Mouse (Mus musculus): ENCODE measurements at regions not wholly inside any gene's neighbourhood (a gene's known extent, or its start where the extent isn't known, plus 50 kb on each side); places are given as distances from the start of the nearest gene placed in this dataset.
A peak's percentile ranks its signal among the peaks of the same experiment; 100 is the strongest.

DNA sequence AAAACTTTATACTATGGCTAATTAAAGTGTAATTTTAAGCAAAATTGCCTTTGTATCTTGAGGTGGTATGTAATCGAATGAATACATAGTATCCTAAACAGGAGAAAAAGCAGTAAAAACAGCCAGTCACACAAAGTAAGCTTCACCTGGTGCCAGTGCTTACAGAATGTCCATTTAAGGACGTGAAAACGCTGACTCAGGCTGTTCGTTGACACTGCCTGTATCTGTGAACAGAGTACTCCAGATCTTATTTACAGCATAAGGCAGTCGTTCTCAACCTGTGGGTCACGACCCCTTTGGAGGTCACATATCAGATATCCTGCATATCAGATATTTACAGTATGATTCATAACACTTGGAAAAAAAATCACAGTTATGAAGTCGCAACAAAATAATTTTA lies 194.8 kb downstream of the Wdr20rt start:
- no peak for DNase-seq (ENCODE audit: low spot score in 2 of 2)

DNA sequence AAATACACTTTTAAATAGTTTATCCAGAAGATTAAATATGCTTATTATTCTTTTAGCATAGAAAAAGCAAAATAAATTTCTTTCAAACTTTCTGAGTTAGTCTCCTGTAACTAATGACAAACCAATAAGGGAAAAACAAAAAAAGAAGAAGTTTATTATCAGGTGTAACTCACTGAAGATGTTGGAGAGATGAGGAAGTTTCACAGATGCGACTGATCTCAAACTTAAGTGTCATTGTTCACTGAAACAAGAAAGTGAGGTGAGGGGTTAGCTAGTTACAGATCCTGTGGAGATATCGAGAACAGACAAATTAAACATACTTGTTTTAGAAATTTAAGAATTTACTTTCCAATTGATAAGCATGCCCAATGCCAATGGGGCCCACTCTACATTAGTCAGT lies 199.2 kb downstream of the Wdr20rt start:
- no peak for DNase-seq (ENCODE audit: low spot score in 2 of 2)

DNA sequence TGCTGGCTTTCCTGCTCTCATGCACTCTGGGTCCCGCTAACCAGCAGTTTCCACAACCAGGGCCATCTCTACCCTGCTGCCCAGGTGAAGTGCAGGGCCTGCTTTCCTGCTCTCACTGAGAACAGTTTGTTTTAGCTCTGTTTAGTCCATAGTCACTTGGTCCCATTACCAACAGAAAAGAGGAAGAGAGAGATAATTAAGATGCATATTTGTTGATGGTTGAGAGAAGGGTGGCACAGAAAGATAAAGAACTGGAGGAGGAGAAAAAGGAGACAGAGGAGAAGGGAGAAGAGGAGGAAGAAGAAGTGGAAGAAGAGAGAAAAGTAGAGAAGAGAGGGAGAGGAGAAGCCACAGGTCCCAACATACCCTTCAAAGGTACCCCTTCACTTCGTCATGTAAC lies 200.1 kb downstream of the Wdr20rt start:
- no peak for DNase-seq (ENCODE audit: low spot score in 2 of 2)

DNA sequence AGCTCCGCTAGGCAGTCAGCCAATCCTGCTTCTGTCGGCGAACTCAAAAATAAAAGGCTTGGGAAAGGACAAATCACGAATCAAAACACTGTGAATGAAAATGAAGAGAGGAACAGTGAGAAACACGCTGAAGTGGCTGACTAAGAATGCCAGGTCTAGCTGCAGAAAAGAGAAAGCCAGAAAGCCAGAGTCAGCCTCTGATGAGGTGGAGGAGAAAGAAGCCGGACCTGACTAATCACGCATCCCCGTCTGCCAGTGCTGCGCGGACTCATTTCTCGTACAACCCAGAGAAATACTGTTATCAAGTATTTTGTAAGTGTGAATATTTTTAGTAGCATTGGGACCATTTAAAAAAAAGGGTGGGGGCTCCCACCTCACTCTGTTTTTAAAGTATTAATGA lies 201.6 kb downstream of the Wdr20rt start:
- no peak for DNase-seq (ENCODE audit: low spot score in 2 of 2)

DNA sequence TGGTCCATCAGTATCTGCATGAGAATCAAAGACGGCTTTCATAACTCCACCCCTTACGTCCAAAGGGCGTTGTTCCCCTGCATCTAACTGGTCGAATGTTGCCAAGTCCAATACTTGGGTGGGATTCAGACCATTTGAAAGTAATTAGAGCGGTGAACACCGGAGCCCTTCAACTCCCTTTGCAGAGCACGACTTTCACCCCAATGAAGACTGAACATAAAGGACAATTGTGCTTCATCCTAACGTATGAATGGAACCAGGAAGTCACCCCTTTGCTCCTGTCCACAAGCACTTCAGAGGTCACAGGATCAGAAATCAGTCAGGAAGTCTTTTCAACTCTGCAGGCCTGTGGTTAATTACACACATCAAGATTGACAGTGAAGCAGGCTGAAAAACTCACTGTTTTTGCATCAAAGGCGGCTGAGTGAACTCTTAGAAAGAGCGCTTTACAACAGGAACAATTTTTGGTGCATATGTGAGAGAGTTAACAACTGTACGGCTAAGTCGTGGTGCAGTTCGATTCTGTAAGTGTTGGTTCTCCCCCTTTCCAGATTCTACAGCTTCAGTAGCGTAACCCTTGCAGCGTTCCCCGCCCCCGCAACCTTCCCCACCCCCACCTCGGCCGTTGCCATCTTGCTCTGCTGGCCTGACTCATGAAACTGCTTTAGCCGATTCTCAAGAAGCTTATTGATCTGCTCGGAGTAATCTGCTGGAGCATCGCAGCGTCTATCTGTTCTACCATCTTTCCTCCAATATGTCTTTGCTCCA lies 203.1 kb downstream of the Wdr20rt start:
- no peak for DNase-seq (ENCODE audit: low spot score in 2 of 2)

DNA sequence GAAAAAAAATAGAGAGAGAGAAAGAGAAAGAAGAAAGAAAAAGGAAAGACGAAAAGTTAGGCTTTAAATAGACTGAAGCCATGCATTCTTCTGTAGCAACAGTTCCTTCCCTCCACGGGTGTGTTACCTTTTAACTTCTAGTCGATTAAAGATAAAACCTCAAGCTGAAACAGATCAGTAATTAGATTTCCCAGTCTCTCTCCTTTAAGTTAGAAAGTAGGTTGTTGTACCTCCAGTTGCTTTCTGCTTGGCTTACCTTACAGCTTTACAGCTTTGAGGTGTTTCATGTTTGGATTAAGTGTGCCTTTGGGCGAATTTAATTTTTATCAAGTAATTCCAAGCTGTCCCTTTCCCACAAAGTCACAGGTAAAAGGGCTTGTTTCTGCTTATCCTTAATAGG lies 225.5 kb downstream of the Wdr20rt start:
- no peak for DNase-seq (ENCODE audit: low spot score in 2 of 2)

DNA sequence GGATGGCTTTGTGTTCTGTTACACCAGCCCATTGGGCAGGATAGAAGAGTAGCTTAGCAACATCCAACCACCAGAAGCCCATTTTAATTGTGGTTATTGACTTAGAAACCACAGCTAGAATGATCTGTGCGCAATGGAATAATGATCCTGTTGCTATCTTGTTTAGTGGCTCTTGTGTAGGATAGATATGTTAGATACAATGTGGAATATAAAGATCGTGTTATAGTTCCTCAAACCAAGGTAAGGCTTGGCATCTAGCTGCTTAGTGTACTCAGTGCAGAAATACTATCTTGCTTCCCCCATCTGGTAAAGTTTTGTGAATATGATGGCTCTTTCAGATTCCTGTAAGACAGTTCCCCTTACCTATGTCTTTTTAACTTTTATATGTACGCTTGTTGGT lies 230.4 kb downstream of the Wdr20rt start:
- DNase-seq (ENCODE audit: low spot score in 2 of 2) = no peak

DNA sequence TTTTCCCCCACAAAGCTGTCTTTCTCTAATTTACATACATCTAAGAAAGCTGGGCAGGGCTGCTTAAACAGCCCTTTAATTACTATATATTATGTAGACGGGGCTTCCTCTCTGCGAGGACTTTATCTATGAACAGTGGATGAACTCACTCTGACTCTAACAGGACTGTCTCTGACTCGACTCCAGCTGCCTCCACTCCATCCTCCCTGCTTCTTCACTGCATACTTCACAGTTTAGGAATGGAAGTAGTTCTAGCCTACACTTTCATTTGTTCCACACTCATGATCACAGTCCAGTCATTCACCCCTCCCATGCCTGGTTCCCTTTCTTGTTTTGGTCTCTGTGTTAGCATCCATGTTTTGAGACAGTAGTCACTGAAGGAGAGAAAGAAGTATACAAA lies 231.6 kb downstream of the Wdr20rt start:
- DNase-seq (ENCODE audit: low spot score in 2 of 2) = no peak

DNA sequence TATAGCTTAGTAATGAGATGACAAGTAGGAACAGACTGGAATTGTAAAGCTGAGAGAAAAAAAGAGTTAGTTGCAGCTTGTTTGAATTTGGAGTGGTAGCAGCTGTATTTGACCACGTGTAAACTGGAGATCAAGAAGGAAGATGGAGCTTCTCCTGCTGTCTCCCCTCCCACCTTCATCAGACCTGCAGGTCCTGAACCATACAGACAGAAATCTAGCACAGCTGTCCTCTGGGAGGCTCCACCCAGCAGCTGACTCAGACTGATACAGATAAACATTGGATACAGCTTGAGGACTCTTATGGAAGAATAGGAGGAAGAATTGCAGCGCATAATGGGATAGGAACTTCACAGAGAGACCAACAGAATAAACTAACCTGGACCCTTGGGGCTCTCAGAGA lies 238.9 kb downstream of the Wdr20rt start:
- no peak for DNase-seq (ENCODE audit: low spot score in 2 of 2)

DNA sequence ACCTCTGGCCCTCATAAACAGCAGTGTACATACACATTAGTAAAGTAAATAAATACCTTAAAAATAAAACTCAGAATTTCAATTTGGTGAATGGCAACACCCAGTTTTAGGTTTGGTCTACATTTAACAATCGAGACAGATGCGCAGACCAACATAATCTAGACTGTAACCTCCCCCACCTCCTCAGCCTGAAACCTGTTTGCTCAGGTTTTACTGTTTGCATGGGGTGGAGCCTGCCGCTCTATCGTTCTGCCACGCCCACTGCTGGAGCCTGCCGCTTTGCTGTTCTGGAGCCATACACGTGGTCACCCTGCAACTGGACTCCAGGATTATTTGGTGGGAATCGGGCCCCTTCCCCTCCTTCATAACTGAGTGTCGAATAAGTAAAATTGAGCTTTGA lies 253.4 kb downstream of the Wdr20rt start:
- peak in 1 of 2 experiments; percentile 3 for DNase-seq (ENCODE audit: low spot score in 2 of 2)

DNA sequence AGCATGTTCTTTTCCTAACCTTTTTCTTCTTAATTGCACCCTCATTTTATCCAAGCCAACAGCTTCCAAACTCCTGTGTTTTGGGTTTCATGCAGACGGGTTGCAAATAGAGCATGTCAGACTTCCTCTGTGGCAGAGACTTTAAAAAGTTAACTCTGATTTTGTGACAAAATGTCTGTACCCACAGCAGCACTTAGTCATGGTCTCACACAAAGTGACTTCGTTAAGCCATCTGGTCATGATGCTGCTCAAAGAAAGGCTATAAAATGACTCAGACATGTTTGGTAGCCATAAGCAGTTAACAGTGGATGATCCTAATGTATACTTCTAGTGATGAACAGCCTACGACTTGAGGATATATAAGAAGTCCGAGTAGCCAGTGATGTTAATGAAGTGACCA lies 255.5 kb downstream of the Wdr20rt start:
- no peak for DNase-seq (ENCODE audit: low spot score in 2 of 2)

DNA sequence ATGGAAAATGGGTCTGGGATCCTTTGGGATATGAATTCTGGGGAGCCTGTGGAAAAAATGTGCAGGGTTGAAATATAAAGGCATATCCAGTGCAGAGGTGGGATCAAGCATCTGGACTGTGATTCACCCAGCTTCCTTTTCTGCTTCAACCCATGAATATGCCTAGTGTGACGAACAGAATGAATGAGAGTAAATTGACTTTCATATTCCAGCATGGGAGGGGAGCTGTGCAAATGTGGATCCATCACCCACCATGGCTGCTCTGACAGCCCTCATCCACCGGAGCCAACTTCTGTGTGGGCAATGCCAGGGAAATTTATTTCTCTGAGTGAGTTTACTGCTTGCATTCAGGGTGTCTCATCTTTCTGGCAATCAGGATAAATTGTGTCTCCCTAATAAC lies 265.8 kb downstream of the Wdr20rt start:
- no peak for DNase-seq (ENCODE audit: low spot score in 2 of 2)

DNA sequence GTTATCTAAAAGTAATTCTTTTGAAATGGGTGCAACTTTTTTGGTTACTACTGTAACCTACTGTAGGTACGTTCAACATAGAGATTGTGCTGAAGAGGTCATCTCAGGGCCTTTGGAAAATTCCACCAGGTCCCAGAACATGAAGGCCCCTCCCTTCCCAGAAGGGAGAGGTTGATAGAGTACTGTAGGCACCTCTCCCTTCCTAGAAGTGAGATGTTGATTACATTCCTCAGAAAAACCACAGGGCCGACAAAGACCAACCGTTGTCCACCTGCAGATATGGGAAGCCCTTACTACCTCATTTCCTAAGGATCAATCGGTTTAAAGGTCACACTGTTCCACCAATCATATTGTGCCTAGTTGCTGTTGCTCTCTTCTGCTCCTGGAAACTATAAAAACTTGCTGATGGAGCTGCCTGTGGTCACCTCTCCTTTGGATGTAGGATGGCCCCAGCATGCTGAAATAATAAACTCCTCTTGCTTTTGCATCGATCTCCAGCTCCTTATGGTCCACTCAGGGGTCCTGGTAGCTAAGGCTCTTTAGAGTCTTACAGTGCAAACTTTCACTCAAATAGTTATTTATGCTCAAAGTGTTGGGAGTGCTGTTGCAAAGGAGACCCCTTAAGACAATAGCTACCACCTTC lies 269.2 kb downstream of the Wdr20rt start:
- DNase-seq (ENCODE audit: low spot score in 2 of 2) = no peak

DNA sequence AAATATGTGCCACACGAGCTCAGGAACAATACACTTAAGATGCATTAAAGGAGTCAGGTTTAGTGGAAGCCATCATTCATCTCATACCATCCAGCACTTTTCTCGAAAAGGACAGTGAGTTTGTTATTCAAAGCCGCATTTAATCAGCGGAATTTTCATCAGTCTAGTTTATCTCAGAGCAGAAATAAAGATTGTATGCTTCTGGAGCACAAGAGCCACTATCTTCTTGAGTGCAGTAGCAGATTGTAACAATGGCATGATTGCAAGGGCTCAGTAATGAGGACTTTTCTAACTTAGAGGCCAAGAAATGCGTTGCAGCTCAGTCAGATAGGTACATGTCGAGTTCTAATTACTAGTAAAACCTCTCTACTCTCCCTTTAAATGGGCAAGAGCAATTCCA lies 271.3 kb downstream of the Wdr20rt start:
- DNase-seq (ENCODE audit: low spot score in 2 of 2) = no peak

DNA sequence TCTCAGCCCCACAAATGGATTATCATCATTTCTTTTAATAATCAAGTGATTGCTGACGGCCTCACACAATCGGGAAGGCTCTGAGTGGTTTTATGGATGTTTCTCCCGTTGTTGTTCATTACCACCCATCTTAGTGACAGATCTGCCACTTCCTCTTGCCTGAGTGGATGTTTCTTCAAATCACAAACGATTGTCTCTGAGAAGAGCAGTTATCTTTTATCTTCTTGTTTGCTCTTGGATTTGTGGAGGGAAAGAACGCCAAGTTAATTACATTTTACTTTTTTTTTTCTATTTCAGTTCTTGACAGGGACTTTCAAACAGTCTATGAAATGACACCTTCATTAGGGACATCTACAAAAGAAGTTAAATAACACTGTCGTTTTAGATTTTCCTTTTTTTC lies 272.3 kb downstream of the Wdr20rt start:
- DNase-seq (ENCODE audit: low spot score in 2 of 2) = no peak

DNA sequence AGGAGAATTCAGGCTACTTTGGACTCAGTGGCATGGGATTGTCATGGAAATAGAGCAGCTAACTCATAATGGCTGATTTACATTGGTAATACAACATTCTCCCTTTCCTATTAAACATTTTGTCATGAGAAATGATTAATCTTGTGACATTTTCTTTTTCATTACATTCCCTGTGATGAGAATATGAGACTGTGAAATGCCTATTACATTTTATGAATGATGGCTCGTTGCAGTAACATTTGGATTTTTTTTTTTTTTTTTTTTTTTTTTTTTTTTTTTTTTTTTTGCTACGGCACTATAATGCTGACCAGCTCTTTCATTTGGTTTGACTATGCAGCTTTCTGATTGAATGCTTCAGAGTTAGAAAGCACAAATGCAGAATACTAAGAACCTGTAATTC lies 276.1 kb downstream of the Wdr20rt start:
- no peak for DNase-seq (ENCODE audit: low spot score in 2 of 2)

DNA sequence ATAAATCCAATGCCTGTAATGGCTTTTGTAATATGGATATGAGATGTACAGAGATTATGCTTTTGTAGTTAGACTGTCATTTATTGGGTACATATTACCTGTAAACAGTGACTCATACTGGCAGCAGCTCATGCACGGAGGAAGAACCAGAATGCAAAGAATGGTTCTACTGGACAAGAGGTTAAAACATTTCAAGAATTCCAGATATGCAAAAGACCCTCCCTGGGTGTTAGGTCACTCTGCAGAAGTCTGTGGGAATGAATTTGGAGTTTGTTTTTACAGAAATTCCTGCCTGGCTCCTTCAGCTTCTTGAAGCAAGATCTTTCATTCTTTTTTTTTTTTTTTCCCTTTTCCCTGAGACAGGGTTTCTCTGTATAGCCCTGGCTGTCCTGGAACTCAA lies 276.7 kb downstream of the Wdr20rt start:
- no peak for DNase-seq (ENCODE audit: low spot score in 2 of 2)

DNA sequence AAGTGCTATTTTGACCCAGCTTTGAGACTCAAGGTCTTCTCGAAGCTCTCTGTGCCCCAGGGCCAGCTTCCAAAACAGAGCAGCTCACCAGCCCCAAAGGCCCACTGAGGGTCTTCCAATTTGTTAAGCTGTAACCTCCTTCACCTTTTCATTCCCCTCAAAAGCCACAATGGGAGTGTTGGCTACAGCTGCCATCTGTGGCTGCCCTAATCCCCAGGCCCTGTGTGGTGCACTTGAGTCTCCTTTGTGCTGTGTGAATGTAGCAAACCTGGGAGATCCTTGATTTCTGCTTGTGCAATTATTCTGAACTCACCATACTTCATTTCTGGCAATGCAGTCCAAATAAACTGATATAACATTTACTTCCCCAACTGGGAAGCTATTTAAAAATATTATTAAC lies 287.8 kb downstream of the Wdr20rt start:
- no peak for DNase-seq (ENCODE audit: low spot score in 2 of 2)

DNA sequence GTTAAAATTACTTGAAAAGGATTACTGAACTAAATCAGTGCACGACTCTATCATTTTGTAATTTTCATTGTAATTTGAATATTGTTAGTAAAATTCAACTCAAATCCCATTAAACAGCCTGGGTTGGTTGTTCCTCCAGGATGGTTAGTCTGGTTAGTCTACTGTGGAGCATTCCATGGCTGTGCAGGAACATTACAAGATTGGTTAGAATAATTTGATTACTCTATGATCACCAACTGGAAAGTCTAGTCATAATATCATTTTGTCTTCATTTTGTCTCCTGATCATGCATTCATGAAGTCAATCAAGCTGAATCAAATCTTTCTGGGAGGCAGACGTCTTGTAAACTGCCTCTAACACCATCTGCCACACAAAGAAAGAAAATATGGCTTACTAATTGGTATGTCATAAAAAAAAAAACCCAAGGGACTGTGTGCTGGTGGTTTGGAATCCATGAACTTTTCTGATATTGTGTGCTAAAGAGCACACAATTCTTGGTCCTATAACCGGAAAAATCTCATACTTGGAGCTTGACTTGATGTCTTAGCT lies 308.9 kb downstream of the Wdr20rt start:
- no peak for DNase-seq (ENCODE audit: low spot score in 2 of 2)

DNA sequence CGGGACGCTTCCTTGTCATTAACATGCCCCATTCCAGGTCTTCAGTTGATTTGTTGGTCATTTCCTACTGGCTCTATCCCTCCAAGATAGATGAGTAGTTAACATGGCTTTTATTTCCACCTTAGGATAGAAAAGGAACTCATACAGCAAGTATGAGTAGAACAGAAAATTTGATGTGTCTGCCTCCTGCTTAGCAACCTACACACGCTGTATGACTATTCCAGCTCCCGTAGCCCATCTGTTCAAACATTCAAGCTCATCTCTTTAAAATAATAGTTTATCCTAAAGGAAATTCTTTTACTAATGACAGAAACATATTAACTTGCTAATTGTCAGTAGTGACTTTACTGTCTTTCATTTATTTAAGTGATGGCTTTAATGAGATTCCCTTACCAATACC lies 323.0 kb downstream of the Wdr20rt start:
- DNase-seq (ENCODE audit: low spot score in 2 of 2) = no peak

DNA sequence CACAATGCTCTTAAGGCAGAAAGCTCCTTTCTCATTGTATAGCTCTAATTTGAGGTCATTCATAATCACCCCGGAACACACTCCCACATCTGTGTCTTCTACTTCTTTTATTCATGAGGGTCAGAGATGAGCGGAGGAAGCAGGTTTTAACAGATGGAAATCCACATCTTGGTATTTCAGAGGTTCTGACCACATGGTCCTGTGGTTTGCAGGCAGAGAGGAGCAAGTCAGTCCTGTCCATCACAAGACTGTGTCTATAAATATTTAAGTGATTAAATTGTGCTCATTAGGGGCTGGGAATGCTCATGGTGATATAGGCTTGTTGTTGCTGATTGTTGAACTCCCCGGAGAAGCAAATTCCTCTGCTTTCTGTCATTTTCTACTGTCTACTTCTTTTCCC lies 326.9 kb downstream of the Wdr20rt start:
- no peak for DNase-seq (ENCODE audit: low spot score in 2 of 2)

DNA sequence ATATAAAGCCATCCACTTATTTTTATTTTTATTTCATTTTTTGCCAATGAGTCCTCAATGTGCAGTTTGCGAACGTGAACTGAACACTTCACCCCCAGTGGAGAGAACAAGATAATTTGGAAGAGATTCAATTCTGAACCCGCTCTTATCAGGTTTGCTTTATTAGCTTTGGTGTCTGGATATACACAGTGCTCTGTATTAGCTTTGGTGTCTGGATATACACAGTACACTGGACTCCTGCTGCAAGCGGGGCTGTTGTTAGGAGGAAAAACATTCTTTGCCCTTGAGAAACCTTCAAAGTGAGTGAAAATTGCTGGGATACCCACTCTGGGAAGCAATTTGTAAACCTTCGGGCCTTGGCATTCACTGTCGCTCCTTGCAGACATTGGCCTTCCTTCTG lies 333.7 kb downstream of the Wdr20rt start:
- DNase-seq (ENCODE audit: low spot score in 2 of 2) = no peak

DNA sequence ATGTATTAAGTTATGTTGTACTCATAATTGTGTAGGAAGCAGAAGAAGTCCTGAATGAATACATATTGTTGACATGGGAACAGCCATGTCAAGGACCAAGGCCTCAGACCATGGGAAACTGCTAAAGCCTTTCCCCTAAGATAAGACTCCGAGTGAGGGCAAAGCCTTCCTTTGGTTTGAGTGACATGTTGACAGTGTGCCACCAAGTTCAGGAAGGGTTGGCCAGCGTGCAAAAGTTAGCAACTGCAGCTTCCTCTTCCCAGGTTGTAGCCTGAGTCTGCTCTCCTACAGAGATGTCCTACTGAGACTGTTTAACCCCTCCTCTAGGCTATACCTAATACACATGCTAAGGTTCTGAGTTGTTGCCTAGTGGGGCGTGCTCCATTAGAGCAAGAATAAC lies 334.5 kb downstream of the Wdr20rt start:
- no peak for DNase-seq (ENCODE audit: low spot score in 2 of 2)

DNA sequence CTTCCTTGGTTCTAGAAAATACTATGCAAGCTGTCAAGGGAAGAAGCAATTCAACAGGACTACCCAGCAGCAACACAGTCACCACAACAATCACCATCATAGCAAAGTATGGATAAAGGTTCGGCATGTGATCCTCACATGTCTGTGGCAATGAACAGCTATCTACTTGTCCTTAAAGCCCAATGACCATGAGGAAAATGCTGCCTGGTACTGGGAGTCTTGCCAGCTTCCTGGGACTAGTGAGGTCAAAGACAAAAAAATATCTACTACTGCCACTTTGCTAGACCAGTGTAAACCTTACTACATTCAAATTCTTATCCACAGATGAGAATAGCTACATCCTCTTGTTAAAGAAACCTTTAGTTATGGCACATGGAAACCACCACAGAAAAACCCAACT lies 346.3 kb downstream of the Wdr20rt start:
- no peak for DNase-seq (ENCODE audit: low spot score in 2 of 2)
